Mouse (Mus musculus) splenic B cell, adult 2 months (primary cell): ENCODE measurements around the gene Ntmt1.

Source experiments
- DNase-seq: peaks from one replicate; pipeline ENCODE4 v3.0.0-alpha.2; 2011; ENCODE audit warnings: low read depth, low spot score
- H3K27me3 ChIP-seq: 2 replicates; pipeline ENCODE4 v1.6.1; 2012; ENCODE audit warnings: mild to moderate bottlenecking, low read length, moderate library complexity, mixed read lengths; ENCODE audit not compliant: control insufficient read depth, poor library complexity, insufficient read depth, severe bottlenecking
- H3K36me3 ChIP-seq: 2 replicates; pipeline ENCODE4 v1.6.1; 2012; ENCODE audit warnings: mild to moderate bottlenecking, low read length, moderate library complexity, mixed read lengths; ENCODE audit not compliant: control insufficient read depth, poor library complexity, insufficient read depth, severe bottlenecking

Ntmt1 gene

GRCm38 (mm10) chr2:30773313-30774005, 34.2 kb upstream of the Ntmt1 start:
- DNase-seq: no peak
- H3K36me3 ChIP-seq: no peaks in the 10 kb centered on the region
- H3K27me3 ChIP-seq: peaks cover 3% of the 10 kb centered on the region; the same call in 1 of the 2 replicates

- DNase-seq: peak; percentile 39
- no peaks in the 10 kb centered on the region for H3K36me3 ChIP-seq
- H3K27me3 ChIP-seq: peaks cover 3% of the 10 kb centered on the region; the same call in 1 of the 2 replicates
Measured at GRCm38 (mm10) chr2:30775955-30776354, 31.7 kb upstream of the Ntmt1 start.

- DNase-seq: no peak
- Histone ChIP-seq H3K27me3 (peaks cover 3% of the 10 kb centered on the region; the same call in 1 of the 2 replicates), H3K36me3 (no peaks in the 10 kb centered on the region)
Measured at GRCm38 (mm10) chr2:30777266-30777665, 30.4 kb upstream of the Ntmt1 start.

- no peaks in the 10 kb centered on the region for H3K36me3 ChIP-seq
- peaks cover 3% of the 10 kb centered on the region; the same call in 1 of the 2 replicates for H3K27me3 ChIP-seq
- DNase-seq: no peak
Measured at GRCm38 (mm10) chr2:30778235-30778634, 29.4 kb upstream of the Ntmt1 start.

GRCm38 (mm10) chr2:30779241-30779640, 28.4 kb upstream of the Ntmt1 start:
- DNase-seq: no peak
- H3K27me3 ChIP-seq: peaks cover 3% of the 10 kb centered on the region; the same call in 1 of the 2 replicates
- H3K36me3 ChIP-seq: no peaks in the 10 kb centered on the region

- no peaks in the 10 kb centered on the region for H3K27me3 ChIP-seq
- no peaks in the 10 kb centered on the region for H3K36me3 ChIP-seq
- DNase-seq: no peak
Measured at GRCm38 (mm10) chr2:30782312-30783290, 25.0 kb upstream of the Ntmt1 start.

- Histone ChIP-seq H3K27me3 (no peaks in the 10 kb centered on the region), H3K36me3 (no peaks in the 10 kb centered on the region)
- DNase-seq: peak; percentile 36
Measured at GRCm38 (mm10) chr2:30783346-30783745, 24.3 kb upstream of the Ntmt1 start.

GRCm38 (mm10) chr2:30784078-30784994, 23.3 kb upstream of the Ntmt1 start:
- Histone ChIP-seq H3K27me3 (no peaks in the 10 kb centered on the region), H3K36me3 (no peaks in the 10 kb centered on the region)
- no peak for DNase-seq

- Histone ChIP-seq H3K27me3 (no peaks in the 10 kb centered on the region), H3K36me3 (no peaks in the 10 kb centered on the region)
- DNase-seq: no peak
Measured at GRCm38 (mm10) chr2:30787466-30787865, 20.2 kb upstream of the Ntmt1 start.

- Histone ChIP-seq H3K27me3 (no peaks in the 10 kb centered on the region), H3K36me3 (no peaks in the 10 kb centered on the region)
- no peak for DNase-seq
Measured at GRCm38 (mm10) chr2:30792061-30792460, 15.6 kb upstream of the Ntmt1 start.

- H3K36me3 ChIP-seq: no peaks in the 10 kb centered on the region
- peak; percentile 93 for DNase-seq
- H3K27me3 ChIP-seq: no peaks in the 10 kb centered on the region
Measured at GRCm38 (mm10) chr2:30794179-30795108, 13.2 kb upstream of the Ntmt1 start.

- no peak for DNase-seq
- no peaks in the 10 kb centered on the region for H3K27me3 ChIP-seq
- H3K36me3 ChIP-seq: no peaks in the 10 kb centered on the region
Measured at GRCm38 (mm10) chr2:30795271-30795888, 12.2 kb upstream of the Ntmt1 start.

- DNase-seq: no peak
- no peaks in the 10 kb centered on the region for H3K27me3 ChIP-seq
- H3K36me3 ChIP-seq: no peaks in the 10 kb centered on the region
Measured at GRCm38 (mm10) chr2:30795889-30796275, 11.7 kb upstream of the Ntmt1 start.
